In genomic region chr1:82261053-82261618, GRCm38 (mm10) we compare ENCODE assay signal across 10 mouse cellular contexts. TPM values are rescaled to one million over a fixed set of nuclear protein-coding genes. Genes with fewer than 3 reads are reported as not detected.
DNase-seq lines count a peak whose midpoint lies in the region; ATAC-seq lines count a peak whose summit lies in the region.
"Had no signal": no experiment of that assay in that cellular context is flagged by ENCODE, and none has a peak within 500 bp of the region (broad histone marks: within the 10 kb centered on the region; RNA-seq: fewer than 3 reads in every experiment).

No protein-coding gene starts in this region.

- H3K4me1 ChIP-seq in hindbrain, embryonic 10.5 days (replicated peaks), result 0 out of 2 replicates have a peak, but pooled peaks cover 10% of the 10 kb centered on the region
- H3K4me1 ChIP-seq in hindbrain, embryonic 13.5 days (replicated peaks), result peaks cover 16% of the 10 kb centered on the region
- H3K4me1 ChIP-seq in hindbrain, embryonic 15.5 days (replicated peaks), result peaks cover 14% of the 10 kb centered on the region; the same call in 1 of the 2 replicates
- H3K4me1 ChIP-seq in midbrain, embryonic 15.5 days, result 0 out of 2 replicates have a peak, but pooled peaks cover 3% of the 10 kb centered on the region

- no peak overlapping the region for H3K9ac ChIP-seq in hindbrain, embryonic 13.5 days
- H3K9ac ChIP-seq in hindbrain, embryonic 15.5 days, result no peak overlapping the region
- H3K9ac ChIP-seq in midbrain, embryonic 15.5 days, result no peak overlapping the region

- peak; percentile 7 for DNase-seq in hindbrain, embryonic 10.5 days (ENCODE audit: low spot score)
- peak; percentile 69 for DNase-seq in cerebellum, adult 9-11 months
- DNase-seq in thymus, adult 18-20 months, result no peak
- no peak for DNase-seq in heart, adult 9 months (ENCODE audit: low spot score in 2 of 2)
- DNase-seq in urinary bladder, postnatal 25 days (ENCODE audit: low spot score), result no peak
- DNase-seq: heart, postnatal 10 days had no signal

- H3K27me3 ChIP-seq in hindbrain, embryonic 10.5 days (ENCODE audit: insufficient read depth, poor library complexity, severe bottlenecking), result no peaks in the 10 kb centered on the region
- no peaks in the 10 kb centered on the region for H3K27me3 ChIP-seq in hindbrain, embryonic 13.5 days
- no peaks in the 10 kb centered on the region for H3K27me3 ChIP-seq in hindbrain, embryonic 15.5 days
- H3K27me3 ChIP-seq in midbrain, embryonic 15.5 days (replicated peaks), result no peaks in the 10 kb centered on the region

- ATAC-seq in hindbrain, embryonic 13.5 days (ENCODE audit: low FRiP score), result no peak
- ATAC-seq in hindbrain, embryonic 15.5 days (ENCODE audit: low FRiP score, low read depth), result peak; percentile 68
- ATAC-seq in midbrain, embryonic 15.5 days (replicated peaks), result peak; percentile 39; the same call in 1 of the 2 replicates

- H3K27ac ChIP-seq in hindbrain, embryonic 10.5 days, result no peak overlapping the region
- H3K27ac ChIP-seq in hindbrain, embryonic 13.5 days, result no peak overlapping the region
- no peak overlapping the region for H3K27ac ChIP-seq in hindbrain, embryonic 15.5 days (replicated peaks)
- no peak overlapping the region for H3K27ac ChIP-seq in midbrain, embryonic 15.5 days

- H3K4me3 ChIP-seq in hindbrain, embryonic 10.5 days, result no peak overlapping the region
- H3K4me3 ChIP-seq in hindbrain, embryonic 13.5 days, result no peak overlapping the region
- H3K4me3 ChIP-seq in hindbrain, embryonic 15.5 days, result no peak overlapping the region
- no peak overlapping the region for H3K4me3 ChIP-seq in midbrain, embryonic 15.5 days

- no peaks in the 10 kb centered on the region for H3K9me3 ChIP-seq in hindbrain, embryonic 10.5 days
- no peaks in the 10 kb centered on the region for H3K9me3 ChIP-seq in hindbrain, embryonic 13.5 days
- H3K9me3 ChIP-seq in hindbrain, embryonic 15.5 days, result no peaks in the 10 kb centered on the region
- H3K9me3 ChIP-seq in midbrain, embryonic 15.5 days, result no peaks in the 10 kb centered on the region

- no peak overlapping the region for H3K4me2 ChIP-seq in hindbrain, embryonic 13.5 days
- no peak overlapping the region for H3K4me2 ChIP-seq in hindbrain, embryonic 15.5 days
- no peak overlapping the region for H3K4me2 ChIP-seq in midbrain, embryonic 15.5 days

- no peaks in the 10 kb centered on the region for H3K36me3 ChIP-seq in hindbrain, embryonic 10.5 days
- no peaks in the 10 kb centered on the region for H3K36me3 ChIP-seq in hindbrain, embryonic 13.5 days
- H3K36me3 ChIP-seq in hindbrain, embryonic 15.5 days, result no peaks in the 10 kb centered on the region
- H3K36me3 ChIP-seq in midbrain, embryonic 15.5 days (replicated peaks), result no peaks in the 10 kb centered on the region

- WGBS in hindbrain, embryonic 10.5 days, result 74% methylated on average over 9 of the region's 9 CpGs
- WGBS in hindbrain, embryonic 13.5 days, result 63% methylated on average over 9 of the region's 9 CpGs
- WGBS in hindbrain, embryonic 15.5 days, result 55% methylated on average over 9 of the region's 9 CpGs
- 51% methylated on average over 9 of the region's 9 CpGs for WGBS in midbrain, embryonic 15.5 days

RNA-seq across cellular contexts. Expression of gene Gm9747, which starts 28.2 kb away (rescaled TPM):
- 23.3 and 25.1 TPM in 2 replicates for polyA plus RNA-seq in hindbrain, embryonic 10.5 days (2016; fragmentation: Nextera tagmentation; extraction: Ambion mirVana)
- 23.5 and 25.6 TPM in 2 replicates for polyA plus RNA-seq in hindbrain, embryonic 13.5 days (2015; fragmentation: Nextera tagmentation; extraction: Ambion mirVana)
- polyA plus RNA-seq in hindbrain, embryonic 15.5 days (2015; fragmentation: Nextera tagmentation; extraction: Ambion mirVana), result 28.3 and 28.8 TPM in 2 replicates
- polyA plus RNA-seq in midbrain, embryonic 15.5 days (2015; fragmentation: Nextera tagmentation; extraction: Ambion mirVana), result 22.1 and 26.4 TPM in 2 replicates
- polyA plus RNA-seq: spleen, adult 2 months had no signal

RNA-seq across cellular contexts. Expression of gene Irs1, which starts 30.1 kb away (rescaled TPM):
- polyA plus RNA-seq in hindbrain, embryonic 10.5 days (2016; fragmentation: Nextera tagmentation; extraction: Ambion mirVana), result 8.3 and 9.3 TPM in 2 replicates
- 8.5 and 8.7 TPM in 2 replicates for polyA plus RNA-seq in hindbrain, embryonic 13.5 days (2015; fragmentation: Nextera tagmentation; extraction: Ambion mirVana)
- polyA plus RNA-seq in hindbrain, embryonic 15.5 days (2015; fragmentation: Nextera tagmentation; extraction: Ambion mirVana), result 9.0 and 9.5 TPM in 2 replicates
- 7.5 and 8.2 TPM in 2 replicates for polyA plus RNA-seq in midbrain, embryonic 15.5 days (2015; fragmentation: Nextera tagmentation; extraction: Ambion mirVana)

RNA-seq across cellular contexts. Expression of gene Rhbdd1, which starts 55.1 kb away (rescaled TPM):
- 9.0 and 9.7 TPM in 2 replicates for polyA plus RNA-seq in hindbrain, embryonic 10.5 days (2016; fragmentation: Nextera tagmentation; extraction: Ambion mirVana)
- 4.3 and 5.4 TPM in 2 replicates for polyA plus RNA-seq in hindbrain, embryonic 13.5 days (2015; fragmentation: Nextera tagmentation; extraction: Ambion mirVana)
- polyA plus RNA-seq in hindbrain, embryonic 15.5 days (2015; fragmentation: Nextera tagmentation; extraction: Ambion mirVana), result 4.0 and 4.1 TPM in 2 replicates
- polyA plus RNA-seq in midbrain, embryonic 15.5 days (2015; fragmentation: Nextera tagmentation; extraction: Ambion mirVana), result 3.2 and 4.2 TPM in 2 replicates

Comparison
In these comparisons a context has a peak if more than half of its experiments do, and no peak if none do; other contexts are left out.
1. DNase-seq: peak in hindbrain, embryonic 10.5 days (single experiment) and cerebellum, adult 9-11 months (single experiment); none in thymus, adult 18-20 months (0 of 2), heart, adult 9 months (0 of 2) and urinary bladder, postnatal 25 days (single experiment).